Mouse (Mus musculus) limb, embryonic 12.5 days (tissue): ENCODE data around the gene Rbmx2. TPM values are rescaled to one million over a fixed set of nuclear protein-coding genes. Genes with fewer than 3 reads are reported as not detected.

Experiments used
- ATAC-seq: fragments of 200-750 bp; cut with Nextera tagmentation; 2 replicates; pipeline ENCODE4 v1.8.0; 2017; ENCODE audit warnings: low read depth, moderate TSS enrichment; ENCODE audit not compliant: insufficient number of reproducible peaks, insufficient read depth, low FRiP score, low TSS enrichment
- H3K27ac ChIP-seq: fragments of 300-500 bp; sonication (generic); 2 replicates; pipeline ENCODE4 v1.5.1; 2016; ENCODE audit warnings: mild to moderate bottlenecking, moderate library complexity
- H3K27me3 ChIP-seq: fragments of 300-500 bp; sonication (generic); 2 replicates; pipeline ENCODE4 v1.6.1; 2016; ENCODE audit warnings: mild to moderate bottlenecking, moderate library complexity
- H3K36me3 ChIP-seq: fragments of 300-500 bp; sonication (generic); 2 replicates; pipeline ENCODE4 v1.6.1; 2016; ENCODE audit warnings: mild to moderate bottlenecking, moderate library complexity
- H3K4me1 ChIP-seq: fragments of 300-500 bp; sonication (generic); replicated peaks from 2 replicates; pipeline ENCODE4 v1.6.1; 2016
- H3K4me2 ChIP-seq: fragments of 300-500 bp; sonication (generic); 2 replicates; pipeline ENCODE4 v1.6.1; 2016; ENCODE audit warnings: mild to moderate bottlenecking, moderate library complexity
- H3K4me3 ChIP-seq: fragments of 300-500 bp; sonication (generic); replicated peaks from 2 replicates; pipeline ENCODE4 v1.5.1; 2016; ENCODE audit warnings: mild to moderate bottlenecking
- H3K9ac ChIP-seq: fragments of 300-500 bp; sonication (generic); replicated peaks from 2 replicates; pipeline ENCODE4 v1.6.1; 2016; ENCODE audit warnings: mild to moderate bottlenecking, moderate library complexity
- H3K9me3 ChIP-seq: fragments of 300-500 bp; sonication (generic); 2 replicates; pipeline ENCODE4 v1.6.1; 2016; ENCODE audit warnings: mild to moderate bottlenecking, moderate library complexity
- WGBS: fragments of 180-500 bp; shearing (Covaris S2); methylation state at CpG from one replicate; pipeline ENCODE4 v1.1.7; 2016; 5-methylcytosine and 5-hydroxymethylcytosine counted together
- polyA plus RNA-seq: library from polyadenylated mRNA; unstranded; fragments of >200 nt; fragmentation: Nextera tagmentation; extraction: Ambion mirVana; gene quantifications from 2 replicates; pipeline ENCODE4 v1.2.1, GENCODE M21; 2016

The Rbmx2 gene
- 22.4 and 25.4 TPM in 2 replicates for polyA plus RNA-seq

DNA sequence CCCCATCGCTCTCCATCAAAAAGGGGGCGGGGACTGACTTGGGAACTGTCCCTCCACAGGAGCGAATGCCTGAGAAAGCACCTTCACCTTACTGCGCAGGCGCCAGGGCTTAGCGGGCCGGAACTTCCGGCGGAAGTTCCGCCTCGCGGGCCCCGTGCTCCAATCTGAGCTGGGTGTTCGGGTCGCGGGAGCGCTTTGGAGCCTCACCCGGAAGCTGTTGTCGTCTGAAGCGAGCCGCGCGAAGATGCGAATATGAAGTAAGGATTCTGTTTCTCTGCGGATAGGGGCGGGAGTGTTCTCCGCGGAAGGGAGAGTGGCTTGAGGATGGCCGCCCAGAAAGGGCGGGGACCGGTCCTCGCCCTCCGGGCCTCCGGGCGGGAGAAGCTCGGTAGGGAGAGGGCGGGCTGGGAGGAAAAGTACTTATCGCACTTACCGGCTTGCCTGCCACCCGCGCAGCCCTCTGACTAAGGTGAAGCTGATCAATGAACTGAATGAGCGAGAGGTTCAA lies at the start of gene Rbmx2:
Rbmx2 (plus strand) TSS at position 141 of the 508 bp plus-strand sequence.
- peak within 1 kb of the TSS; percentile 60 for H3K4me2 ChIP-seq
- H3K36me3 ChIP-seq = 0 out of 2 replicates have a peak, but pooled peaks cover 3% of the 10 kb centered on the region
- H3K4me1 ChIP-seq = peaks cover 2% of the 10 kb centered on the region; the same call in 1 of the 2 replicates
- peak within 1 kb of the TSS; percentile 58 for H3K4me3 ChIP-seq
- H3K9me3 ChIP-seq = no peaks in the 10 kb centered on the region
- H3K9ac ChIP-seq = peak within 1 kb of the TSS; percentile 66
- H3K27me3 ChIP-seq = no peaks in the 10 kb centered on the region
- no peak within 1 kb of the TSS for H3K27ac ChIP-seq
- WGBS = 15% methylated on average over 42 of the region's 42 CpGs
- peak; percentile 90 for ATAC-seq

DNA sequence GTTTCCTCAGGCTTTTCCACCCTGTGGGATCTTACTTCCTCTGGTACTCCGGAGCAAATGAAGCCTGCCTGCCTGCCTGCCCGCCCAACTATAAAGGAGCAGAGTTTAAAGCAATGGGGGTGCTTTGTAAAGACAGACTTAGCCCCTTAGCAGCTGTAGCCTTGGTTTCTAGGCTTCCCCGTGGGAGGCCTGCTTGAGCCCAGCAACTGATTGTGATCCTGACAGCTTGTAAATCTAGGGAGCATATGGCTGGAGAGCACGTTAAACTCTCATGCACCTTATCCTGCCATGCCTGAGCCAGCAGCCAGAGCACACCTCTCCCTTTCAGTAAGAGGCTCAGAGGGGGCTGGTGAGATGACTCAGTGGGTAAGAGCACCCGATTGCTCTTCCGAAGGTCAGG lies 28.0 kb upstream of the Rbmx2 start:
- H3K36me3 ChIP-seq = no peaks in the 10 kb centered on the region
- H3K4me3 ChIP-seq = no peak overlapping the region
- H3K27me3 ChIP-seq = no peaks in the 10 kb centered on the region
- H3K4me1 ChIP-seq = no peaks in the 10 kb centered on the region
- no peak overlapping the region for H3K4me2 ChIP-seq
- no peak overlapping the region for H3K9ac ChIP-seq
- H3K27ac ChIP-seq = no peak overlapping the region
- WGBS = 27% methylated on average over 6 of the region's 6 CpGs
- ATAC-seq = no peak
- H3K9me3 ChIP-seq = no peaks in the 10 kb centered on the region

DNA sequence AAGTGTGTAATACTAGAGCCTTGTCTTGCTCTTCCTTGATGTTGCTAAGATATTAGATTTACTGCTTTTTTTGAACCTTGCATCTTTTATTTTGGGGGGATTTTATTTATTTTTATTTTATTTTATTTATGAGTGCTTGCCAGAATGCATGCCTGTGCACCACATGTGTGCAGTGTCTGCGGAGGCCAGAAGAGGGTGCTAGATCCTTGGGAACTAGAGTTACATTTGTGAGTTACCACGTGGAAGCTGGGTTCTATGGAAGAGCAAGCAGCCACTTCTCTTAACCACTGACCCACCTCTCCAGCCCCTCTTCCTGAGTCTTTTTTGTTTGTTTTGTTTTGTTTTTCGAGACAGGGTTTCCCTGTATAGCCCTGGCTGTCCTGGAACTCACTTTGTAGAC lies 25.2 kb upstream of the Rbmx2 start:
- Histone ChIP-seq H3K27me3 (no peaks in the 10 kb centered on the region), H3K9ac (no peak overlapping the region), H3K36me3 (no peaks in the 10 kb centered on the region), H3K9me3 (no peaks in the 10 kb centered on the region), H3K4me2 (no peak overlapping the region), H3K27ac (no peak overlapping the region), H3K4me1 (no peaks in the 10 kb centered on the region), H3K4me3 (no peak overlapping the region)
- WGBS = 63% methylated on average over 3 of the region's 3 CpGs
- ATAC-seq = no peak

DNA sequence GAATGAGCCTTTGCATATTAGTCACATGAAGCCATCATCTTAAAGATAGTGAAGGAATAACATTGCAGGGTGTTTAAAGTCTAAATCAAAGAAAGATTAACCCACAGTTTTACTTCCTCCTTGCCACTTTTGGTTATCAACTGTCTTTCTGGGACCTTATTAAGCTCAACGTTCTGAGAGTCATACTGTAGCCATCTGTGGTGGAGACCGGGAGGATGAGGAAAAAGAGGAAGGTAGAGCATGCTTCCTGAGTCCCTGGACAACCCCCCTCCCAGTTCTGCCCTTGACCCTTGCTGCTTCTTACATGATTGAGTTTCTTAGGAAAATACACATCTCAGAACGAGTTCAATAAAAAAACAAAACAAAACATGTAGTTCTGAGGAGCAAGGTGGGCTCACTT lies 23.1 kb upstream of the Rbmx2 start:
- WGBS = 54% methylated on average over 3 of the region's 3 CpGs
- no peak overlapping the region for H3K4me2 ChIP-seq
- no peak for ATAC-seq
- no peak overlapping the region for H3K4me3 ChIP-seq
- H3K27ac ChIP-seq = no peak overlapping the region
- no peaks in the 10 kb centered on the region for H3K9me3 ChIP-seq
- H3K36me3 ChIP-seq = no peaks in the 10 kb centered on the region
- H3K27me3 ChIP-seq = no peaks in the 10 kb centered on the region
- no peak overlapping the region for H3K9ac ChIP-seq
- no peaks in the 10 kb centered on the region for H3K4me1 ChIP-seq

DNA sequence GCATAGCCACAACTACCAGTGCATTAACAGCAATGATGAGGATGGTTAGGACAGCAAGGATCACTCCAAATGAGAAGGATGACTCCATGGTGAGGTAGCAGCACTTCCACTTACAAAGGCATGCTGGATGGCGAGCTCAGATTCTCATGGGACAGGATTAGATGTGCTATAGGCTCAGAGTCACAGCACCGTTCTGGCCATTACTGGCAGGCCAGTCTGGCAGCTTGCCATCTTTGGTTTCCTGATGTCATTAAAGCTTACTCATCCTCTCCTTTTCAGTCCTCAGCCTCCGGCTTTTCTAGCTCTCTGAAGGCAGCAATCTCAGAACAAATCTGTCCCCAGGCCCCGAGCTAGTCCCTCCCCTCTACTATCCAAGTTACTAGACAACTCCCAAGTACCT lies 20.6 kb upstream of the Rbmx2 start, which contains the start of gene Gpr119:
Gpr119 (minus strand) TSS at position 308 of the 400 bp plus-strand sequence.
- Histone ChIP-seq H3K4me2 (no peak within 1 kb of the TSS), H3K27ac (no peak within 1 kb of the TSS), H3K9ac (no peak within 1 kb of the TSS), H3K27me3 (no peaks in the 10 kb centered on the region), H3K4me1 (no peaks in the 10 kb centered on the region), H3K36me3 (no peaks in the 10 kb centered on the region), H3K4me3 (no peak within 1 kb of the TSS), H3K9me3 (no peaks in the 10 kb centered on the region)
- ATAC-seq = no peak
- 73% methylated on average over 4 of the region's 4 CpGs for WGBS

DNA sequence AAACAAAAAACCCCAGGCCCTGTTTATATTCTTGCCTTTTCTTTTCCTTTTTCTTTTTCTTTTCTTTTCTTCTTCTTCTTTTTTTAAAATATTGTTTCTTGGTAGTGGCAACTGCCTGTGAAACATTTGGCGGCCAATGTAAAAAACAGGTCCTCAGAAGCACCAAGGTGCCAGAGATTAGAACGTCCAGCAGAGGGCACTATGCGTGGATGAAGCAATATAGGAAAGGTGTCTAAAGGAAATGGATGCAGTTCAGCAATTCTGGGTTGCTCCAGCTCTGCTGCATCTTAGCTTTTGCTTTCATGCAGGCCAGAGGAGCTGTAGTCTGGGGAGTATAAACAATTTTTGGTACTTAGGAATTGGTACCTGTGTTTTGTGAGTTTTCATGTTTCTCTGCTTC lies 11.4 kb upstream of the Rbmx2 start:
- Histone ChIP-seq H3K9me3 (no peaks in the 10 kb centered on the region), H3K27ac (no peak overlapping the region), H3K4me3 (no peak overlapping the region), H3K36me3 (no peaks in the 10 kb centered on the region), H3K27me3 (no peaks in the 10 kb centered on the region), H3K4me2 (no peak overlapping the region), H3K9ac (no peak overlapping the region), H3K4me1 (no peaks in the 10 kb centered on the region)
- no peak for ATAC-seq
- 25% methylated on average over 3 of the region's 3 CpGs for WGBS

DNA sequence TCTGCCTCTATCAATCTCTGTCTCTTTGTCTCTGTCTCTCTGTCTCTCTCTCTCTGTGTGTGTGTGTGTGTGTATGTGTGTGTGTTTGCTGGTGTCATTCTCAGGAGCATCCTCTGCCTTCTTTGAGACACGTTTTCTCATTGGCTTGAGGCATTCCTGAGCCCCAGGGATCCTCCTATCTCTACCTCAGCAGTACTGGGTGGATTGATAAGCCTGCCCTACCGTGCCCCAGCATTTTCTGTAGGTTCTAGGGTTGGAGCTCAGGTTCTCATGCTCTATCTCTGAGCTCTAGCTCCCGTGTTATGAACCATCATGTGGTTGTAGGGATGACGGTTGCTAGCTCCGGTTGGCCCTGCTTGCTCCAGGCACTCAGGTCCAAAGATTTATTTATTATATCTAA lies 10.9 kb upstream of the Rbmx2 start:
- Histone ChIP-seq H3K27me3 (no peaks in the 10 kb centered on the region), H3K27ac (no peak overlapping the region), H3K4me1 (no peaks in the 10 kb centered on the region), H3K4me3 (no peak overlapping the region), H3K4me2 (no peak overlapping the region), H3K36me3 (no peaks in the 10 kb centered on the region), H3K9me3 (no peaks in the 10 kb centered on the region), H3K9ac (no peak overlapping the region)
- 78% methylated on average over 5 of the region's 5 CpGs for WGBS
- no peak for ATAC-seq

DNA sequence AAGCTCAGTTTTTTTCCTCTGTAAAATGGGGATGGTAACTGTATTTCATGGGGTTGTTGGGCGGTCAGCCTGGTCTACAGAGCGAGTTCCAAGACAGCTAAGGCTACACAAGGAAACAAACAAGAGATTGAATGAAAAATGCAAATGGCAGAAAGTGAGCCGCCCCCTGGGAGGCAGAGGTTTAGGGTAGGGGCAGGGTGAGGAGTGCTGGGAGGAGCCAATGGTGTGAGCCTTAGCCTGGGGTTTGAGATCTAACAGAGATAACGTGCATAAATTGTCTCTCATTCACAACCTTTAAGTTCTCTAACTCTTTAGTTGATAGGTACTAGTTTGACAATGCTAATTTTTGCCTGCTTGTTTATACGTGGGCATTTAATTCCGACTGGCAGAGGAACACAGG lies 344 bp upstream of the Rbmx2 start:
- H3K27me3 ChIP-seq = no peaks in the 10 kb centered on the region
- H3K9ac ChIP-seq = no peak overlapping the region
- peak; percentile 72 for ATAC-seq
- WGBS = 12% methylated on average over 6 of the region's 6 CpGs
- no peaks in the 10 kb centered on the region for H3K9me3 ChIP-seq
- 0 out of 2 replicates have a peak, but pooled peaks cover 3% of the 10 kb centered on the region for H3K36me3 ChIP-seq
- peak overlapping the region; percentile 58 for H3K4me3 ChIP-seq
- H3K4me1 ChIP-seq = peaks cover 2% of the 10 kb centered on the region; the same call in 1 of the 2 replicates
- H3K27ac ChIP-seq = no peak overlapping the region
- H3K4me2 ChIP-seq = peak overlapping the region; percentile 48

DNA sequence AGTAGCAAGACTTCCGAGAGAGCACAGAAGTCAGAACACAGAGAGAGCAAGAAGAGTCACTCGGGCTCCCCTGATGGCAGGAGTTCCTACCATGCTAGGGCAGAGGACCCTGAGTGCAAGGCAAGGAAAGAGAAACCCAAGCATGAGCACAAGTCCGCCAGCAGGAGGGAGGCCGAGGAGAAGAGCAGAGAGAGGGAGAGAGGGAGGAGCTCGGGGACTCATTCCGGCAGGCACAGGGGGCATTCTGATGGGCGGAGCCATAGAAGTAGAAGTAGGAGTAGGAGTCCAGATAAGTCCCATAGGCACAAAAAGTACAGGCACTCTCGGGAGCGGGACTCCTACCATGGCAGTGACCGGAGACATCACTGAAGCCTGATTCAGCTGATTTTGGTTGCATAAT lies 14.9 kb downstream of the Rbmx2 start:
- Histone ChIP-seq H3K36me3 (peaks cover 24% of the 10 kb centered on the region; the same call in 1 of the 2 replicates), H3K4me3 (no peak overlapping the region), H3K9me3 (no peaks in the 10 kb centered on the region), H3K27ac (no peak overlapping the region), H3K27me3 (no peaks in the 10 kb centered on the region), H3K4me1 (no peaks in the 10 kb centered on the region), H3K4me2 (no peak overlapping the region), H3K9ac (no peak overlapping the region)
- no peak for ATAC-seq
- 78% methylated on average over 10 of the region's 10 CpGs for WGBS

DNA sequence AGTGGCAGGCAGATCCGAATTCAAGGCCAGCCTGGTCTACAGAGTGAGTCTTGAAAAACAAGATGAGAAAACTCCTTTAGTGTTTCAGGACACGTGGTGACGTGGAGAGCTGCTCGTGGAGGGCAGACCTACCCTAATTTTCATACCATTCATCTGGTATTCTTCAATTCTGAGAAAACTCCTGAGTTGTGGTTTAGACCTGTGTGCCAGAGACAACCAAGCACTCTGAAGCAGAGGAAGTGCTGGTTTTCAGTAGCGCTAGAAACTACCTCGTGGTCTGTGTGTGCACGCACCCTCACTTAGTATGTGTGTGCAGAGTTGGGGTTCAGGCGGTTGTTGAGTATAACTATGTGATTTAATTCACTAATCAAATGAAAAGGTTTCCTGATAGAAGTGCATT lies 18.0 kb downstream of the Rbmx2 start:
- Histone ChIP-seq H3K4me2 (no peak overlapping the region), H3K9me3 (no peaks in the 10 kb centered on the region), H3K36me3 (peaks cover 16% of the 10 kb centered on the region; the same call in 1 of the 2 replicates), H3K27me3 (no peaks in the 10 kb centered on the region), H3K9ac (no peak overlapping the region), H3K4me3 (no peak overlapping the region), H3K4me1 (no peaks in the 10 kb centered on the region), H3K27ac (no peak overlapping the region)
- 93% methylated on average over 8 of the region's 8 CpGs for WGBS
- ATAC-seq = no peak

DNA sequence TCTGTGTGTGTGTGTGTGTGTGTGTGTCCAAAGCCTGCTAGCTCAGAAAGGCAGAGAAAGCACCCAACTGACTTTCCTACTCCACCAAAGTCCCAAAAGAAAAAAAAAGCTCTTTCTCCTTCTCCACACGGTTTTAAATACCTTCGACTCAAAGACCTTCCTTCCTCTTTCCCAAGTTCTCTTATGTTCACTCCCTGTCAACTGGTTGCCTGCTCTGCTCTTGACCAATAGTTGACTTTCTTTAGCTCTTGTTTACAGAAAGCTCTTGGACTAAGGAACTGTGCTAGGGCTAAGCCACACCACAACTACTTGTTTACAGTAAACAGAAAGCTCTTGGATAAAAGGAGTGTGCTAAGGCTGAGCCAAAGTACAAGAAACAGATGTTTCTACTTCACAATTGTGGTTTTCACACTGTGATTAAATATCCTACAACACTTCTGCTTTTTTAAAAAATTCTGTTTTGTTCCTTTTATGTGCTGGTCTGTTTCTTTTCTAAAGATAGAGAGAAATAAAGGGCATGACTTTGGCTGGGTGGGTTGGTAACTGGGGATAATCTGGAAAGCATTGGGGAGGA lies 60.0 kb downstream of the Rbmx2 start:
- H3K9ac ChIP-seq = no peak overlapping the region
- no peaks in the 10 kb centered on the region for H3K27me3 ChIP-seq
- H3K36me3 ChIP-seq = no peaks in the 10 kb centered on the region
- no peak overlapping the region for H3K4me3 ChIP-seq
- no peaks in the 10 kb centered on the region for H3K9me3 ChIP-seq
- no peak for ATAC-seq
- no peak overlapping the region for H3K4me2 ChIP-seq
- no peak overlapping the region for H3K27ac ChIP-seq
- WGBS = 53% methylated on average over 2 of the region's 2 CpGs
- H3K4me1 ChIP-seq = no peaks in the 10 kb centered on the region
